Mouse (Mus musculus): ENCODE data around the gene Cdrt4.

- TF ChIP-seq CTCF (IDR thresholded peaks at IDR 0.05; ENCODE audit: borderline replicate concordance, extremely low read depth, insufficient read depth, insufficient read length) (no peak), POLR2A (IDR thresholded peaks at IDR 0.05; ENCODE audit: borderline replicate concordance, extremely low read depth, insufficient read depth, insufficient read length, poor library complexity, severe bottlenecking) (no peak)
Observed at GRCm38 (mm10) chr11:62930574-62930973, 20.4 kb upstream of the Cdrt4 start.

Measured in brain, embryonic 14.5 days (tissue).